In genomic region chr3:88484597-88485316, GRCm38 (mm10) we compare ENCODE assay signal across 9 mouse cellular contexts. TPM values are rescaled to one million over a fixed set of nuclear protein-coding genes. Genes with fewer than 3 reads are reported as not detected.
DNase-seq lines count a peak whose midpoint lies in the region; ATAC-seq and TF ChIP-seq lines count a peak whose summit lies in the region.
"Had no signal": no experiment of that assay in that cellular context is flagged by ENCODE, and none has a peak within 500 bp of the region (broad histone marks: within the 10 kb centered on the region; RNA-seq: fewer than 3 reads in every experiment).

No protein-coding gene starts in this region.

- no peak for TF ChIP-seq CTCF in stomach, postnatal 0 days (IDR thresholded peaks at IDR 0.05; ENCODE audit: low read depth)
- TF ChIP-seq CTCF in gastrocnemius, adult 2 months (IDR thresholded peaks at IDR 0.05) = no peak

- H3K9ac ChIP-seq in stomach, embryonic 14.5 days (replicated peaks; ENCODE audit: low read depth, low read length) = no peak overlapping the region
- no peak overlapping the region for H3K9ac ChIP-seq in stomach, postnatal 0 days (ENCODE audit: low read length)
- H3K9ac ChIP-seq in limb, embryonic 13.5 days = peak overlapping the region; percentile 31; the same call in 1 of the 2 replicates

- no peaks in the 10 kb centered on the region for H3K27me3 ChIP-seq in stomach, embryonic 14.5 days (ENCODE audit: control insufficient read depth, insufficient read depth, low read length)
- no peaks in the 10 kb centered on the region for H3K27me3 ChIP-seq in stomach, postnatal 0 days (ENCODE audit: control insufficient read depth, insufficient read depth, low read length)
- peaks cover 62% of the 10 kb centered on the region for H3K27me3 ChIP-seq in limb, embryonic 13.5 days

- H3K4me1 ChIP-seq in stomach, embryonic 14.5 days (ENCODE audit: control insufficient read depth, insufficient read depth, low read length) = peaks cover 20% of the 10 kb centered on the region; the same call in 1 of the 2 replicates
- H3K4me1 ChIP-seq in stomach, postnatal 0 days (replicated peaks; ENCODE audit: control insufficient read depth, insufficient read depth) = peaks cover 9% of the 10 kb centered on the region
- H3K4me1 ChIP-seq in limb, embryonic 13.5 days = peaks cover 23% of the 10 kb centered on the region

- H3K4me3 ChIP-seq in stomach, embryonic 14.5 days (ENCODE audit: low read depth, low read length) = peak overlapping the region; percentile 16
- no peak overlapping the region for H3K4me3 ChIP-seq in stomach, postnatal 0 days (ENCODE audit: low read depth, low read length)
- peak overlapping the region; percentile 20 for H3K4me3 ChIP-seq in limb, embryonic 13.5 days
- no peak overlapping the region for H3K4me3 ChIP-seq in gastrocnemius, adult 2 months
- H3K4me3 ChIP-seq: erythroblast, embryonic 14.5 days had no signal

- peaks cover 20% of the 10 kb centered on the region for H3K36me3 ChIP-seq in stomach, embryonic 14.5 days (ENCODE audit: control insufficient read depth, insufficient read depth, low read length)
- H3K36me3 ChIP-seq in stomach, postnatal 0 days (ENCODE audit: control insufficient read depth, insufficient read depth, low read length) = peaks cover 51% of the 10 kb centered on the region
- H3K36me3 ChIP-seq in limb, embryonic 13.5 days = peaks cover 61% of the 10 kb centered on the region

- intact Hi-C loops in gastrocnemius, adult 2 months (cut with DNase I) = loop anchor here (1.0 kb wide), 1 partner anchor 42 kb away; no protein-coding TSS in a partner anchor

- H3K4me2 ChIP-seq in stomach, embryonic 14.5 days (replicated peaks; ENCODE audit: low read depth, low read length) = peak overlapping the region; percentile 30
- H3K4me2 ChIP-seq in stomach, postnatal 0 days (replicated peaks; ENCODE audit: low read depth) = no peak overlapping the region
- peak overlapping the region; percentile 52 for H3K4me2 ChIP-seq in limb, embryonic 13.5 days (replicated peaks)

- WGBS in stomach, embryonic 14.5 days = 17% methylated on average over 39 of the region's 39 CpGs
- 56% methylated on average over 38 of the region's 39 CpGs for WGBS in stomach, postnatal 0 days
- WGBS in limb, embryonic 13.5 days = 20% methylated on average over 39 of the region's 39 CpGs

- peak; percentile 58 to 72 for DNase-seq in cerebellum, postnatal 14 days
- DNase-seq in cerebellum, adult 11 months = no peak
- DNase-seq in stomach, postnatal 0 days (ENCODE audit: low spot score) = no peak
- peak; percentile 24 to 45 for DNase-seq in thymus, postnatal 10 days (ENCODE audit: low spot score in 2 of 2)
- no peak for DNase-seq in gastrocnemius, adult 2 months
- DNase-seq in heart, postnatal 4 days = no peak

- H3K9me3 ChIP-seq in stomach, embryonic 14.5 days (ENCODE audit: control insufficient read depth, low read depth, low read length) = no peaks in the 10 kb centered on the region
- no peaks in the 10 kb centered on the region for H3K9me3 ChIP-seq in stomach, postnatal 0 days (ENCODE audit: control insufficient read depth, low read length)
- H3K9me3 ChIP-seq in limb, embryonic 13.5 days = no peaks in the 10 kb centered on the region

- no peak overlapping the region for H3K27ac ChIP-seq in stomach, embryonic 14.5 days (ENCODE audit: low read length)
- no peak overlapping the region for H3K27ac ChIP-seq in stomach, postnatal 0 days (replicated peaks)
- H3K27ac ChIP-seq in limb, embryonic 13.5 days = no peak overlapping the region
- H3K27ac ChIP-seq in gastrocnemius, adult 2 months = no peak overlapping the region

- no peak for TF ChIP-seq EP300 in stomach, postnatal 0 days (optimal IDR thresholded peaks at IDR 0.05)

- ATAC-seq in stomach, embryonic 14.5 days (ENCODE audit: insufficient number of reproducible peaks, insufficient read depth, low FRiP score, low read depth) = no peak
- ATAC-seq in stomach, postnatal 0 days (ENCODE audit: low FRiP score, low TSS enrichment) = no peak
- ATAC-seq in limb, embryonic 13.5 days (ENCODE audit: low FRiP score, low read depth) = no peak

RNA-seq across cellular contexts. Expression of gene Sema4a, which starts 23.8 kb away (rescaled TPM):
- 8.9 and 11.8 TPM in 2 replicates for polyA plus RNA-seq in stomach, embryonic 14.5 days (2014; fragmentation: Nextera tagmentation; extraction: Ambion mirVana)
- polyA plus RNA-seq in stomach, postnatal 0 days (2015; fragmentation: Nextera tagmentation; extraction: Ambion mirVana) = 27.9 and 32.7 TPM in 2 replicates
- 7.9 and 9.9 TPM in 2 replicates for polyA plus RNA-seq in limb, embryonic 13.5 days (2015; fragmentation: Nextera tagmentation; extraction: Ambion mirVana)
- total RNA-seq in gastrocnemius, adult 2 months (2021) = 1 to 10 TPM; 1.2 to 1.8 TPM
- total RNA-seq in heart, postnatal 4 days (2021) = 1 to 10 TPM; 1.5 to 1.7 TPM

RNA-seq across cellular contexts. Expression of gene Lmna, which starts 25.0 kb away (rescaled TPM):
- 128 and 148 TPM in 2 replicates for polyA plus RNA-seq in stomach, embryonic 14.5 days (2014; fragmentation: Nextera tagmentation; extraction: Ambion mirVana)
- polyA plus RNA-seq in stomach, postnatal 0 days (2015; fragmentation: Nextera tagmentation; extraction: Ambion mirVana) = 250 and 267 TPM in 2 replicates
- polyA plus RNA-seq in limb, embryonic 13.5 days (2015; fragmentation: Nextera tagmentation; extraction: Ambion mirVana) = 174 and 183 TPM in 2 replicates
- 10 to 100 TPM; 67.5 to 82.5 TPM for total RNA-seq in gastrocnemius, adult 2 months (2021)
- total RNA-seq in heart, postnatal 4 days (2021) = 100 to 1,000 TPM; 178 to 181 TPM

RNA-seq across cellular contexts. Expression of gene Mex3a, which starts 47.4 kb away (rescaled TPM):
- 25.2 and 26.3 TPM in 2 replicates for polyA plus RNA-seq in stomach, embryonic 14.5 days (2014; fragmentation: Nextera tagmentation; extraction: Ambion mirVana)
- 3.3 and 3.4 TPM in 2 replicates for polyA plus RNA-seq in stomach, postnatal 0 days (2015; fragmentation: Nextera tagmentation; extraction: Ambion mirVana)
- 32.9 and 33.9 TPM in 2 replicates for polyA plus RNA-seq in limb, embryonic 13.5 days (2015; fragmentation: Nextera tagmentation; extraction: Ambion mirVana)
- under 1 TPM; 0.15 to 0.20 TPM for total RNA-seq in gastrocnemius, adult 2 months (2021)
- total RNA-seq in heart, postnatal 4 days (2021) = 10 to 100 TPM; 11.7 TPM

RNA-seq across cellular contexts. Expression of gene Slc25a44, which starts 59.8 kb away (rescaled TPM):
- polyA plus RNA-seq in stomach, embryonic 14.5 days (2014; fragmentation: Nextera tagmentation; extraction: Ambion mirVana) = 18.2 and 18.4 TPM in 2 replicates
- polyA plus RNA-seq in stomach, postnatal 0 days (2015; fragmentation: Nextera tagmentation; extraction: Ambion mirVana) = 9.7 and 9.8 TPM in 2 replicates
- polyA plus RNA-seq in limb, embryonic 13.5 days (2015; fragmentation: Nextera tagmentation; extraction: Ambion mirVana) = 17.3 and 18.3 TPM in 2 replicates
- 10 to 100 TPM; 16.1 to 18.5 TPM for total RNA-seq in gastrocnemius, adult 2 months (2021)
- 10 to 100 TPM; 13.9 to 14.6 TPM for total RNA-seq in heart, postnatal 4 days (2021)

Comparison
In these comparisons a context has a peak if more than half of its experiments do, and no peak if none do; other contexts are left out.
1. DNase-seq: peak in cerebellum, postnatal 14 days (2 of 2) and thymus, postnatal 10 days (2 of 2); none in cerebellum, adult 11 months (single experiment), stomach, postnatal 0 days (single experiment), gastrocnemius, adult 2 months (single experiment) and heart, postnatal 4 days (single experiment).
2. H3K4me3 ChIP-seq: peak in stomach, embryonic 14.5 days (single experiment) and limb, embryonic 13.5 days (single experiment); none in stomach, postnatal 0 days (single experiment) and gastrocnemius, adult 2 months (single experiment).